In genomic region chr2:28415387-28416024, GRCm38 (mm10) we compare ENCODE assay signal across 10 mouse cellular contexts. TPM values are rescaled to one million over a fixed set of nuclear protein-coding genes. Genes with fewer than 3 reads are reported as not detected.
A peak's percentile ranks its signal among the peaks of the same experiment; 100 is the strongest.
DNase-seq lines count a peak whose midpoint lies in the region; ATAC-seq and TF ChIP-seq lines count a peak whose summit lies in the region.
"Had no signal": no experiment of that assay in that cellular context is flagged by ENCODE, and none has a peak within 500 bp of the region (broad histone marks: within the 10 kb centered on the region; RNA-seq: fewer than 3 reads in every experiment).

No protein-coding gene starts in this region.

- H3K9me3 ChIP-seq in liver, embryonic 12.5 days (replicated peaks): no peaks in the 10 kb centered on the region
- no peaks in the 10 kb centered on the region for H3K9me3 ChIP-seq in kidney, embryonic 15.5 days (replicated peaks)
- H3K9me3 ChIP-seq: G1E; neural tube, embryonic 12.5 days had no signal

- no peak overlapping the region for H3K27ac ChIP-seq in liver, adult 2 months (replicated peaks; ENCODE audit: insufficient read depth, low read depth, low read length)
- H3K27ac ChIP-seq in liver, embryonic 12.5 days: no peak overlapping the region
- no peak overlapping the region for H3K27ac ChIP-seq in kidney, embryonic 15.5 days
- H3K27ac ChIP-seq: neural tube, embryonic 12.5 days had no signal

- H3K4me3 ChIP-seq in liver, adult 2 months (ENCODE audit: insufficient read depth, low read depth, low read length): no peak overlapping the region
- H3K4me3 ChIP-seq in liver, embryonic 12.5 days: no peak overlapping the region
- no peak overlapping the region for H3K4me3 ChIP-seq in kidney, embryonic 15.5 days (replicated peaks)
- H3K4me3 ChIP-seq: neural tube, embryonic 12.5 days had no signal

- H3K27me3 ChIP-seq in liver, adult 2 months (ENCODE audit: control insufficient read depth, insufficient read depth, low read length): no peaks in the 10 kb centered on the region
- H3K27me3 ChIP-seq in liver, embryonic 12.5 days (replicated peaks): no peaks in the 10 kb centered on the region; the same call in 1 of the 2 replicates
- peaks cover 3% of the 10 kb centered on the region; the same call in 1 of the 2 replicates for H3K27me3 ChIP-seq in kidney, embryonic 15.5 days
- H3K27me3 ChIP-seq: neural tube, embryonic 12.5 days had no signal

- no peak overlapping the region for H3K9ac ChIP-seq in liver, adult 2 months (ENCODE audit: low read depth, low read length)
- no peak overlapping the region for H3K9ac ChIP-seq in liver, embryonic 12.5 days
- no peak overlapping the region for H3K9ac ChIP-seq in kidney, embryonic 15.5 days
- H3K9ac ChIP-seq: neural tube, embryonic 12.5 days had no signal

- H3K4me1 ChIP-seq in liver, adult 2 months (ENCODE audit: control insufficient read depth, insufficient read depth, low read length): peaks cover 10% of the 10 kb centered on the region; the same call in 1 of the 2 replicates
- no peaks in the 10 kb centered on the region for H3K4me1 ChIP-seq in liver, embryonic 12.5 days
- 0 out of 2 replicates have a peak, but pooled peaks cover 8% of the 10 kb centered on the region for H3K4me1 ChIP-seq in kidney, embryonic 15.5 days

- ATAC-seq in liver, embryonic 12.5 days: no peak
- ATAC-seq in kidney, embryonic 15.5 days (replicated peaks; ENCODE audit: low FRiP score): no peak

- H3K36me3 ChIP-seq in liver, adult 2 months (ENCODE audit: control insufficient read depth, insufficient read depth, low read length): no peaks in the 10 kb centered on the region
- no peaks in the 10 kb centered on the region for H3K36me3 ChIP-seq in liver, embryonic 12.5 days
- H3K36me3 ChIP-seq in kidney, embryonic 15.5 days: no peaks in the 10 kb centered on the region
- H3K36me3 ChIP-seq: G1E; neural tube, embryonic 12.5 days had no signal

- no peaks in the 10 kb centered on the region for H3K79me2 ChIP-seq in liver, adult 2 months (ENCODE audit: control insufficient read depth, insufficient read depth, low read length)

- no peak for TF ChIP-seq POLR2A in liver, adult 2 months (IDR thresholded peaks at IDR 0.05; ENCODE audit: extremely low read depth, insufficient read depth, low read length)

- TF ChIP-seq CTCF in liver, adult 2 months (IDR thresholded peaks at IDR 0.05; ENCODE audit: low read depth, low read length): no peak

- 13% methylated on average over 10 of the region's 10 CpGs for WGBS in liver, adult 2 months
- WGBS in liver, embryonic 12.5 days (ENCODE audit: insufficient replicate concordance): 66% methylated on average over 10 of the region's 10 CpGs
- 67% methylated on average over 10 of the region's 10 CpGs for WGBS in kidney, embryonic 15.5 days

- H3K4me2 ChIP-seq in liver, embryonic 12.5 days: no peak overlapping the region
- no peak overlapping the region for H3K4me2 ChIP-seq in kidney, embryonic 15.5 days
- H3K4me2 ChIP-seq: neural tube, embryonic 12.5 days had no signal

- DNase-seq in liver, adult 2 months (ENCODE audit: extremely low read depth, low read depth, low spot score): peak; percentile 79
- peak; percentile 96 for DNase-seq in cerebellum, adult 11 months
- peak; percentile 28 for DNase-seq in heart, adult 8-10 months (ENCODE audit: low spot score)
- DNase-seq in left cerebral cortex, adult 11 months (ENCODE audit: low spot score): peak; percentile 65
- peak; percentile 16 for DNase-seq in retina, adult 2 months (ENCODE audit: low read depth, low spot score)
- no peak for DNase-seq in natural killer cell, adult 2 months (ENCODE audit: low spot score in 2 of 2)

RNA-seq across cellular contexts. Expression of gene Ppp1r26, which starts 31.1 kb away (rescaled TPM):
- 0.07 and 0.09 TPM in 2 replicates for total RNA-seq in liver, adult 2 months (2014; rRNA removed)
- polyA plus RNA-seq in liver, adult 2 months (2012; rRNA removed): 0.07 and 0.10 TPM in 2 replicates
- 0.37 and 0.42 TPM in 2 replicates for polyA plus RNA-seq in liver, embryonic 12.5 days (2016; fragmentation: Nextera tagmentation; extraction: Ambion mirVana)
- total RNA-seq in heart, adult 8-10 months (2022): 1 to 10 TPM; 3.4 to 6.9 (median 3.9) TPM
- 5.4 and 6.0 TPM in 2 replicates for polyA plus RNA-seq in kidney, embryonic 15.5 days (2015; fragmentation: Nextera tagmentation; extraction: Ambion mirVana)
- polyA plus RNA-seq: G1E had no signal

RNA-seq across cellular contexts. Expression of gene 1700007K13Rik, which starts 50.6 kb away (rescaled TPM):
- 0.28 TPM in 1 of 2 replicates, not detected in the other for total RNA-seq in liver, adult 2 months (2014; rRNA removed)
- not detected in 2 replicates for polyA plus RNA-seq in liver, adult 2 months (2012; rRNA removed)
- not detected in 2 replicates for polyA plus RNA-seq in liver, embryonic 12.5 days (2016; fragmentation: Nextera tagmentation; extraction: Ambion mirVana)
- under 1 TPM in 1 of 4 experiments, not detected in 3; 0.43 TPM for total RNA-seq in heart, adult 8-10 months (2022)
- 0.52 TPM in 1 of 2 replicates, not detected in the other for polyA plus RNA-seq in kidney, embryonic 15.5 days (2015; fragmentation: Nextera tagmentation; extraction: Ambion mirVana)
- total RNA-seq: G1E had no signal

RNA-seq across cellular contexts. Expression of gene Mrps2, which starts 52.4 kb away (rescaled TPM):
- 10.9 and 14.3 TPM in 2 replicates for total RNA-seq in liver, adult 2 months (2014; rRNA removed)
- polyA plus RNA-seq in liver, adult 2 months (2012; rRNA removed): 51.5 and 52.3 TPM in 2 replicates
- 39.8 and 41.0 TPM in 2 replicates for polyA plus RNA-seq in liver, embryonic 12.5 days (2016; fragmentation: Nextera tagmentation; extraction: Ambion mirVana)
- 10 to 100 TPM; 39.1 to 46.8 (median 42.0) TPM for total RNA-seq in heart, adult 8-10 months (2022)
- 62.0 and 64.0 TPM in 2 replicates for polyA plus RNA-seq in kidney, embryonic 15.5 days (2015; fragmentation: Nextera tagmentation; extraction: Ambion mirVana)

Comparison
In these comparisons a context has a peak if more than half of its experiments do, and no peak if none do; other contexts are left out.
1. DNase-seq: peak in liver, adult 2 months (single experiment), cerebellum, adult 11 months (single experiment), heart, adult 8-10 months (single experiment), left cerebral cortex, adult 11 months (single experiment) and retina, adult 2 months (single experiment); none in natural killer cell, adult 2 months (0 of 2).